9 mouse cellular contexts compared by ENCODE assay signal in the genomic region with DNA sequence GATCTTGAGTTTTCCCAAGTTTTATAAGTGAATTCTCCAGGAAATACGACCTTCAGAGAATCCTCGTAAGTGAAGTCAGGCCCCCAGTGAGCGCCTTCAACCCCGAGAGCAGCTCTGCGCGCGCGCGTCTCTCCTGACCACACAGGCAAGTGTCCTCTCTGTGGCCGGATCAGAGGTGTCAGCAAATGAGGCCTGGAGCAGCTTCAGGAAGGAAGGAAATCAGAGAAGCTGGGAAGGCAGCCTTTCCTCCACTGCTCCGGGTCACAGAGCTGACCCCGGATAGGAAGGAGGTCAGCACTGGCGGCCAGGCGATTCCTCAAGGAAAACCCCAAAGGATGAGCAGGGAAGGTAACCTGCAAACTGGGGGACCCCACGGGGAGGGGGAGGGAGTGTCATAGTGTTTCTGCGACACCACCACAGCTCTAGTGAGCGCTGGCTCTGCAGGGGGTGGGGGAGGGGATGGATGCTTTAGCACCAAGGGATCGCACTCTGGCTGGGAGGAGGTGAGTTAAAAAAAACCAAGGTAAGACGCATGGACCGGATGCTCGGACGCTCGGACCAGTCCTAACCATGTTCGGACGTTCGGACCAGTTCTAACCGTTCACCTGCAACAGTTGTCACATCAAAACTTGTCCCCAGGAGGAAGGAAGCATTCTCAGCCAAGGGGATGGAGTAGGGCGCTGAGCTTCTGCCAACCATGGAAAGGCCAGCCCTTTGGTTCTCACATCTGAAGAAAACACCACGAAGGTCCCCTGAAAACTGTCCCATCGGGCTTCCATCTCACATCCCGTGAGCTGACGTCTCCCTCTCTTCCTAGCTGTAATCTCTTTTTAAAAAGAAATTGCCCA. TPM values are rescaled to one million over a fixed set of nuclear protein-coding genes. Genes with fewer than 3 reads are reported as not detected.
DNase-seq lines count a peak whose midpoint lies in the region; ATAC-seq and TF ChIP-seq lines count a peak whose summit lies in the region.
"Had no signal": no experiment of that assay in that cellular context is flagged by ENCODE, and none has a peak within 500 bp of the region (broad histone marks: within the 10 kb centered on the region; RNA-seq: fewer than 3 reads in every experiment).

No protein-coding gene starts in this region.

- H3K4me2 ChIP-seq in heart, embryonic 15.5 days, result peak overlapping the region; percentile 52
- H3K4me2 ChIP-seq in neural tube, embryonic 11.5 days (ENCODE audit: low read depth), result 0 out of 2 replicates have a peak overlapping the region, but pooled peaks have one; percentile 6

- H3K4me3 ChIP-seq in gastrocnemius, adult 2 months, result peak overlapping the region; percentile 63
- peak overlapping the region; percentile 6 for H3K4me3 ChIP-seq in heart, embryonic 15.5 days
- H3K4me3 ChIP-seq in limb, embryonic 10.5 days, result peak overlapping the region; percentile 34
- H3K4me3 ChIP-seq in neural tube, embryonic 11.5 days (ENCODE audit: low read depth, low read length), result no peak overlapping the region

- H3K27ac ChIP-seq in gastrocnemius, adult 2 months, result peak overlapping the region; percentile 65
- peak overlapping the region; percentile 34 for H3K27ac ChIP-seq in heart, embryonic 15.5 days
- H3K27ac ChIP-seq in limb, embryonic 10.5 days, result no peak overlapping the region; the same call in 1 of the 2 replicates
- H3K27ac ChIP-seq in neural tube, embryonic 11.5 days (ENCODE audit: low read depth, low read length), result no peak overlapping the region

- H3K27me3 ChIP-seq in heart, embryonic 15.5 days, result no peaks in the 10 kb centered on the region
- no peaks in the 10 kb centered on the region; the same call in 1 of the 2 replicates for H3K27me3 ChIP-seq in limb, embryonic 10.5 days (ENCODE audit: low read depth, poor library complexity, severe bottlenecking)
- no peaks in the 10 kb centered on the region for H3K27me3 ChIP-seq in neural tube, embryonic 11.5 days (ENCODE audit: control insufficient read depth, insufficient read depth, low read length)
- H3K27me3 ChIP-seq: CH12.LX had no signal

- WGBS in heart, embryonic 15.5 days, result 20% methylated on average over 32 of the region's 32 CpGs
- 6% methylated on average over 32 of the region's 32 CpGs for WGBS in limb, embryonic 10.5 days
- 20% methylated on average over 32 of the region's 32 CpGs for WGBS in neural tube, embryonic 11.5 days

- H3K9me3 ChIP-seq in heart, embryonic 15.5 days (replicated peaks), result no peaks in the 10 kb centered on the region
- no peaks in the 10 kb centered on the region for H3K9me3 ChIP-seq in limb, embryonic 10.5 days (replicated peaks)
- H3K9me3 ChIP-seq in neural tube, embryonic 11.5 days (ENCODE audit: control insufficient read depth, low read length), result no peaks in the 10 kb centered on the region

- DNase-seq in gastrocnemius, adult 2 months, result peak; percentile 52
- DNase-seq in gastrocnemius, postnatal 25 days, result no peak
- DNase-seq in limb, embryonic 10.5 days (ENCODE audit: low spot score), result no peak
- no peak for DNase-seq in neural tube, embryonic 11.5 days (ENCODE audit: low spot score)
- no peak for DNase-seq in B cell, adult 2 months
- DNase-seq in left cerebral cortex, postnatal 14 days (ENCODE audit: low spot score in 2 of 2), result no peak
- DNase-seq in left cerebral cortex, postnatal 36 days (ENCODE audit: low spot score in 2 of 2), result no peak

- peaks cover 4% of the 10 kb centered on the region; the same call in 1 of the 2 replicates for H3K36me3 ChIP-seq in heart, embryonic 15.5 days
- peaks cover 13% of the 10 kb centered on the region for H3K36me3 ChIP-seq in limb, embryonic 10.5 days
- no peaks in the 10 kb centered on the region for H3K36me3 ChIP-seq in neural tube, embryonic 11.5 days (ENCODE audit: control insufficient read depth, insufficient read depth, low read length)

- TF ChIP-seq CTCF in gastrocnemius, adult 2 months (IDR thresholded peaks at IDR 0.05), result no peak

- intact Hi-C loops in gastrocnemius, adult 2 months (cut with DNase I), result no loop called here
- intact Hi-C loops in left cerebral cortex, postnatal 14 days (cut with DNase I), result no loop called here
- intact Hi-C loops in left cerebral cortex, postnatal 36 days (cut with DNase I), result no loop called here

- H3K9ac ChIP-seq in heart, embryonic 15.5 days, result no peak overlapping the region
- no peak overlapping the region for H3K9ac ChIP-seq in neural tube, embryonic 11.5 days (ENCODE audit: low read length)

- H3K4me1 ChIP-seq in heart, embryonic 15.5 days (replicated peaks), result peaks cover 37% of the 10 kb centered on the region
- H3K4me1 ChIP-seq in limb, embryonic 10.5 days, result peaks cover 22% of the 10 kb centered on the region
- 0 out of 2 replicates have a peak, but pooled peaks cover 4% of the 10 kb centered on the region for H3K4me1 ChIP-seq in neural tube, embryonic 11.5 days (ENCODE audit: control insufficient read depth, insufficient read depth, low read length)

- peak; percentile 56; the same call in 1 of the 2 replicates for ATAC-seq in heart, embryonic 15.5 days (replicated peaks; ENCODE audit: insufficient number of reproducible peaks, insufficient read depth, low FRiP score, low read depth)
- ATAC-seq in neural tube, embryonic 11.5 days (ENCODE audit: insufficient read depth, low FRiP score, low TSS enrichment), result no peak

RNA-seq across cellular contexts. Expression of a gene that starts 19.3 kb away (rescaled TPM):
- total RNA-seq in gastrocnemius, adult 2 months (2021), result 10 to 100 TPM in 1 of 2 experiments, 1 to 10 TPM in 1; 9.4 to 11.3 TPM
- total RNA-seq in gastrocnemius, postnatal 25 days (2021), result 1 to 10 TPM; 7.9 to 10.0 TPM
- 8.5 and 11.1 TPM in 2 replicates for polyA plus RNA-seq in heart, embryonic 15.5 days (2015; fragmentation: Nextera tagmentation; extraction: Ambion mirVana)
- 19.4 and 22.0 TPM in 2 replicates for polyA plus RNA-seq in limb, embryonic 10.5 days (2016; fragmentation: Nextera tagmentation; extraction: Ambion mirVana)
- polyA plus RNA-seq in neural tube, embryonic 11.5 days (2014; fragmentation: Nextera tagmentation; extraction: Ambion mirVana), result 15.7 and 15.8 TPM in 2 replicates
- 10 to 100 TPM in 1 of 2 experiments, 1 to 10 TPM in 1; 9.4 to 10.7 TPM for total RNA-seq in left cerebral cortex, postnatal 14 days (2021)
- 10 to 100 TPM; 11.8 to 12.5 TPM for total RNA-seq in left cerebral cortex, postnatal 36 days (2021)

Comparison
In these comparisons a context has a peak if more than half of its experiments do, and no peak if none do; other contexts are left out.
1. H3K27ac ChIP-seq: peak in gastrocnemius, adult 2 months (single experiment) and heart, embryonic 15.5 days (single experiment); none in limb, embryonic 10.5 days (single experiment) and neural tube, embryonic 11.5 days (single experiment).